Mouse (Mus musculus) CD4-positive, CD25-positive, alpha-beta regulatory T cell, adult 9 weeks (primary cell): ENCODE data around the gene Prss30. TPM values are rescaled to one million over a fixed set of nuclear protein-coding genes. Genes with fewer than 3 reads are reported as not detected.

ENCODE experiments used
- polyA plus RNA-seq: library from polyadenylated mRNA; unstranded; fragments of 100-300 nt; shearing (Covaris generic); gene quantifications from one replicate; pipeline ENCODE4 v1.2.1, GENCODE M21; 2017

Prss30 gene
- polyA plus RNA-seq = 0.25 TPM

DNA sequence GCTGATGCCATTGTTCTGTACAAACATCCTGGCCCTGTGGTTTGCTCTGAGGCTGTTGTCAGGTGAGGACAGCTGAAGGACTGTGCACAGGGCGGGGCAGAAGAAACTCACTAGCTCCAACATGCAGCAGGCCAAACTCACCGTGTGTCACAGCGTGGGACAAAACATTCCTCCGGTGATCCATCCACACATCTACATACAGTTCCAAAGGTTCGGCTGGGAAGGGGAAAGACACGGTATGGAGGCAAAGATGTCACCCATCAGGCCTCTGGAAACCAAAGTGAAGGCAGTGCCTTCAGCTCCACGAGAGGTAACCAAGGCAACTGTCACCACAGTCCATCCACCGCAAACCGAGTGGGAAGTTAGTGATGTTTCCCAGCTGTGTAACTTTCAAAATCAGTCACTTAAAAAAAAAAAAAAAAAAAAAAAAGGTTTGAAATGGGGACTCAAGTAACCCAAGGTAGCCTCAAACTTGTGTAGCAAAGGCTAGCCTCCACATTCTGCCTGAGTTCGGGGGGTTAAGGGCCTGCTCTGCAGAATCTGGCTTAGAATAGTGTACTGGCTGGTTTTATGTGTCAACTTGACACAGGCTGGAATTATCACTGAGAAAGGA, at the start of gene Prss30:
Gene Prss30 (minus strand): TSS at position 270 of the 613 bp plus-strand sequence.

DNA sequence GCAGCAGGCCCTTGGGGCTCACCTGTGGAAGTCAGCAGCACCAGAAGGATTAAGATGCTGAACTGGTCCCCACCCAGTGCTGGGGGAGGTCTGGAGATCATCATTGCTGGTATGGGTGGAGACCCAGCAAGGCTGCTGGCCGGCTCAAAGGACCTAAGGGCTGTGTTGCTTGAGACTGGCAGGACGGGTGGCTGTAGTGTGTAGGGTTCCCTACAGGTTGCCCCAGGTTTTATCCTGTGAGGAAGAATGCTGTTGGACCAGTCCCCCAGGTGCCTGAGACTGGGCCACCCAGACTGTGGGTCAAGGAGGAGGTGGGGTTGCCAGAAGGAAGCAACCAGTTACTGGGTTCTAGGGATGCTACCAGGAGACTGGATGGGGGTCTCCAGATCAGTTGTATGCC, 17.5 kb upstream of the Prss30 start, which contains the start of gene Prss22:
Gene Prss22 (minus strand): TSS at position 200 of the 400 bp plus-strand sequence.

DNA sequence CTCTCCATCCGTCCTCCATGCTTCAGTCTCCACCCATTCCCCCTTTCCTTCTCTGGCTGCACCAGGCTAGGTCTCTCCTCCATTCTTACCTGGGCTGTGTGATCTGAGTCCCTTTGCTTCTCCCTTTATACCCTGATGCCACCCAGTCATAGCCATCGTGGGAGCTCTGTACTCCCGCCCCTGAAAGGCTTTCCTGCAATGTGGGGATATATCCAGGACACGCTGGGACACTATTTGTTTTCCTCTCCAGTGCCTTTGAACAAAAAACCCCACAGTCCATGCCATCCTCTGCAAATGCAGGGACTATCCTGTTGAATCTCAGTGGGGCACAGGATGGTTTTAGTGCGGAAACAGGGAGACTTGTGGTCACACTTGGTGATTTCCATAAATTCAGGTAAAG, 25.2 kb downstream of the Prss30 start, which contains the start of gene Sbpl:
Gene Sbpl (minus strand): TSS at position 101 of the 400 bp plus-strand sequence.

DNA sequence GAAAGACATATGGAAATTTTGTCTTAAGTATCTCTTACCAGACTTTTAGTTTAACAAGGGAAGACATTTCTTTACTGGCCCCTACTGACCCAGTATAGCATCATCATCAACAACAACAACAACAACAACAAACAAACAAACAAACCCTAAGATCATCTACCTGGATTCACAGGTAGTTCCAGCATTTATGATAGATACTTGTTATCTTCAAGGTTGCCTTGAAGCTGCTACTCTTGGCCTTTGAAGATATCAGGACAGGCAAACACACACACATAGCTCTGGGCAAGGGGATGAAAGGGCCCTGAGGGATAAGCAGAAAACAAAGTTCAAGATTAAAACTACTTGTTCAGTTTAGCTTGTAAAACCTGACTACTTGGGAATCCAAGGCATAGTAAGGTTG, 39.0 kb downstream of the Prss30 start, which contains the start of gene Sbp:
Gene Sbp (plus strand): TSS at position 301 of the 400 bp plus-strand sequence.

Other genes starting within 250 kb of the Prss30 start
- 4.5 TPM for gene Paqr4, start 239.7 kb downstream of the Prss30 start, polyA plus RNA-seq
- 5.8 TPM for gene Kremen2, start 234.7 kb downstream of the Prss30 start, polyA plus RNA-seq
- 17.1 TPM for gene Flywch1, start 209.0 kb downstream of the Prss30 start, polyA plus RNA-seq
- gene Flywch2, start 194.5 kb downstream of the Prss30 start, polyA plus RNA-seq = 5.2 TPM
- 338 TPM for gene Srrm2, start 190.0 kb downstream of the Prss30 start, polyA plus RNA-seq
- gene Elob, start 151.4 kb downstream of the Prss30 start, polyA plus RNA-seq = 746 TPM
- gene Prss33, start 144.5 kb downstream of the Prss30 start, polyA plus RNA-seq = 1.2 TPM
- gene Prss32, start 136.7 kb downstream of the Prss30 start, polyA plus RNA-seq = not detected
- gene Prss41, start 136.4 kb downstream of the Prss30 start, polyA plus RNA-seq = 5.4 TPM
- gene Prss21, start 112.5 kb downstream of the Prss30 start, polyA plus RNA-seq = not detected
- not detected for gene Dcpp1, start 99.7 kb downstream of the Prss30 start, polyA plus RNA-seq
- gene Dcpp2, start 99.7 kb downstream of the Prss30 start, polyA plus RNA-seq = not detected
- not detected for gene Dcpp3, start 63.1 kb downstream of the Prss30 start, polyA plus RNA-seq
- gene Sbp, start 38.9 kb downstream of the Prss30 start, polyA plus RNA-seq = not detected
- not detected for gene Sbpl, start 25.3 kb downstream of the Prss30 start, polyA plus RNA-seq
- not detected for gene Prss22, start 17.5 kb upstream of the Prss30 start, polyA plus RNA-seq
- 0.58 TPM for gene Prss27, start 57.6 kb upstream of the Prss30 start, polyA plus RNA-seq
- gene Kctd5, start 92.9 kb upstream of the Prss30 start, polyA plus RNA-seq = 6.9 TPM
- 51.6 TPM for gene Pdpk1, start 170.4 kb upstream of the Prss30 start, polyA plus RNA-seq
- 40.0 TPM for gene Amdhd2, start 183.2 kb upstream of the Prss30 start, polyA plus RNA-seq
- gene Atp6v0c, start 189.1 kb upstream of the Prss30 start, polyA plus RNA-seq = 381 TPM
- gene Tbc1d24, start 225.0 kb upstream of the Prss30 start, polyA plus RNA-seq = 0.71 TPM
- not detected for gene Ntn3, start 229.0 kb upstream of the Prss30 start, polyA plus RNA-seq
- 7.7 TPM for gene Tedc2, start 240.3 kb upstream of the Prss30 start, polyA plus RNA-seq